In genomic region chr1:69106322-69106761, GRCm38 (mm10) we compare ENCODE assay signal across 8 mouse cellular contexts. TPM values are rescaled to one million over a fixed set of nuclear protein-coding genes. Genes with fewer than 3 reads are reported as not detected.
A peak's percentile ranks its signal among the peaks of the same experiment; 100 is the strongest.
DNase-seq lines count a peak whose midpoint lies in the region; ATAC-seq lines count a peak whose summit lies in the region.

No protein-coding gene starts in this region.

- peak overlapping the region; percentile 99 for H3K4me2 ChIP-seq in embryonic facial prominence, embryonic 11.5 days (ENCODE audit: low read depth, low read length)
- peak overlapping the region; percentile 99 for H3K4me2 ChIP-seq in stomach, embryonic 16.5 days (ENCODE audit: low read depth, low read length)

- H3K9ac ChIP-seq in embryonic facial prominence, embryonic 11.5 days (replicated peaks; ENCODE audit: low read length), result peak overlapping the region; percentile 32
- peak overlapping the region; percentile 31 for H3K9ac ChIP-seq in stomach, embryonic 16.5 days (ENCODE audit: low read length)

- peak; percentile 35 for DNase-seq in ovary, postnatal 36 days (ENCODE audit: low spot score)
- DNase-seq in ovary, adult 18-20 months (ENCODE audit: low spot score), result no peak
- DNase-seq in embryonic facial prominence, embryonic 11.5 days (ENCODE audit: low spot score), result peak; percentile 43
- DNase-seq in hindbrain, embryonic 10.5 days (ENCODE audit: low spot score), result peak; percentile 58
- DNase-seq in layer of hippocampus, postnatal 10 days (ENCODE audit: low spot score in 2 of 2), result peak; percentile 19 to 29
- DNase-seq in lung, postnatal 10 days, result peak; percentile 5
- DNase-seq in natural killer cell, adult 2 months (ENCODE audit: low spot score in 2 of 2), result no peak

- ATAC-seq in embryonic facial prominence, embryonic 11.5 days (replicated peaks; ENCODE audit: insufficient number of reproducible peaks, low FRiP score, low TSS enrichment, low read depth), result peak; percentile 34; the same call in 1 of the 2 replicates
- peak; percentile 61; the same call in 1 of the 2 replicates for ATAC-seq in stomach, embryonic 16.5 days (ENCODE audit: insufficient read depth, low FRiP score)

- no peaks in the 10 kb centered on the region for H3K36me3 ChIP-seq in embryonic facial prominence, embryonic 11.5 days (replicated peaks; ENCODE audit: control insufficient read depth, insufficient read depth, low read depth, low read length)
- H3K36me3 ChIP-seq in hindbrain, embryonic 10.5 days, result no peaks in the 10 kb centered on the region
- no peaks in the 10 kb centered on the region for H3K36me3 ChIP-seq in stomach, embryonic 16.5 days (ENCODE audit: control insufficient read depth, insufficient read depth, low read length)

- WGBS in embryonic facial prominence, embryonic 11.5 days, result under 1% methylated on average over 24 of the region's 24 CpGs
- WGBS in hindbrain, embryonic 10.5 days, result under 1% methylated on average over 24 of the region's 24 CpGs
- under 1% methylated on average over 24 of the region's 24 CpGs for WGBS in stomach, embryonic 16.5 days

- H3K9me3 ChIP-seq in embryonic facial prominence, embryonic 11.5 days (replicated peaks; ENCODE audit: control insufficient read depth, low read length), result no peaks in the 10 kb centered on the region
- H3K9me3 ChIP-seq in hindbrain, embryonic 10.5 days, result no peaks in the 10 kb centered on the region
- H3K9me3 ChIP-seq in stomach, embryonic 16.5 days (replicated peaks; ENCODE audit: control insufficient read depth, low read length), result no peaks in the 10 kb centered on the region

- no peak overlapping the region for H3K27ac ChIP-seq in embryonic facial prominence, embryonic 11.5 days (replicated peaks; ENCODE audit: low read depth, low read length)
- H3K27ac ChIP-seq in hindbrain, embryonic 10.5 days, result peak overlapping the region; percentile 86
- no peak overlapping the region for H3K27ac ChIP-seq in stomach, embryonic 16.5 days (ENCODE audit: low read length)

- H3K4me1 ChIP-seq in embryonic facial prominence, embryonic 11.5 days (ENCODE audit: control insufficient read depth, insufficient read depth, low read length), result no peaks in the 10 kb centered on the region
- peaks cover 42% of the 10 kb centered on the region for H3K4me1 ChIP-seq in hindbrain, embryonic 10.5 days (replicated peaks)
- peaks cover 29% of the 10 kb centered on the region for H3K4me1 ChIP-seq in stomach, embryonic 16.5 days (ENCODE audit: control insufficient read depth, insufficient read depth, low read length)

- H3K4me3 ChIP-seq in embryonic facial prominence, embryonic 11.5 days (ENCODE audit: low read depth, low read length), result peak overlapping the region; percentile 58
- peak overlapping the region; percentile 82 for H3K4me3 ChIP-seq in hindbrain, embryonic 10.5 days
- H3K4me3 ChIP-seq in stomach, embryonic 16.5 days (replicated peaks; ENCODE audit: low read length), result peak overlapping the region; percentile 58

- peaks cover 10% of the 10 kb centered on the region for H3K27me3 ChIP-seq in embryonic facial prominence, embryonic 11.5 days (ENCODE audit: control insufficient read depth, insufficient read depth, low read length)
- H3K27me3 ChIP-seq in hindbrain, embryonic 10.5 days (ENCODE audit: insufficient read depth, poor library complexity, severe bottlenecking), result peaks cover 33% of the 10 kb centered on the region
- H3K27me3 ChIP-seq in stomach, embryonic 16.5 days (ENCODE audit: control insufficient read depth, insufficient read depth, low read length), result peaks cover 20% of the 10 kb centered on the region

RNA-seq across cellular contexts. Expression of gene Erbb4, which starts 1.5 kb away (rescaled TPM):
- 0.91 and 1.3 TPM in 2 replicates for polyA plus RNA-seq in embryonic facial prominence, embryonic 11.5 days (2014; fragmentation: Nextera tagmentation; extraction: Ambion mirVana)
- polyA plus RNA-seq in hindbrain, embryonic 10.5 days (2016; fragmentation: Nextera tagmentation; extraction: Ambion mirVana), result 2.3 and 3.8 TPM in 2 replicates
- 10 to 100 TPM; 41.0 to 42.0 TPM for total RNA-seq in layer of hippocampus, postnatal 10 days (2021)
- polyA plus RNA-seq in stomach, embryonic 16.5 days (2015; fragmentation: Nextera tagmentation; extraction: Ambion mirVana), result 0.35 and 0.44 TPM in 2 replicates

Comparison
In these comparisons a context has a peak if more than half of its experiments do, and no peak if none do; other contexts are left out.
1. DNase-seq: peak in ovary, postnatal 36 days (single experiment), embryonic facial prominence, embryonic 11.5 days (single experiment), hindbrain, embryonic 10.5 days (single experiment), layer of hippocampus, postnatal 10 days (2 of 2) and lung, postnatal 10 days (single experiment); none in ovary, adult 18-20 months (single experiment) and natural killer cell, adult 2 months (0 of 2).
2. Peak in every context shown above with its lines, with median percentiles within 50 percentile points of each other: H3K4me3 ChIP-seq.